Mouse (Mus musculus): ENCODE data around the gene Slc25a27. TPM values are rescaled to one million over a fixed set of nuclear protein-coding genes. Genes with fewer than 3 reads are reported as not detected.

Gene Slc25a27
- not detected in 2 replicates for total RNA-seq (2015; ENCODE audit: low replicate concordance)
- total RNA-seq (2017; ENCODE audit: low replicate concordance): 0.13 TPM in 1 of 2 replicates, not detected in the other

DNA sequence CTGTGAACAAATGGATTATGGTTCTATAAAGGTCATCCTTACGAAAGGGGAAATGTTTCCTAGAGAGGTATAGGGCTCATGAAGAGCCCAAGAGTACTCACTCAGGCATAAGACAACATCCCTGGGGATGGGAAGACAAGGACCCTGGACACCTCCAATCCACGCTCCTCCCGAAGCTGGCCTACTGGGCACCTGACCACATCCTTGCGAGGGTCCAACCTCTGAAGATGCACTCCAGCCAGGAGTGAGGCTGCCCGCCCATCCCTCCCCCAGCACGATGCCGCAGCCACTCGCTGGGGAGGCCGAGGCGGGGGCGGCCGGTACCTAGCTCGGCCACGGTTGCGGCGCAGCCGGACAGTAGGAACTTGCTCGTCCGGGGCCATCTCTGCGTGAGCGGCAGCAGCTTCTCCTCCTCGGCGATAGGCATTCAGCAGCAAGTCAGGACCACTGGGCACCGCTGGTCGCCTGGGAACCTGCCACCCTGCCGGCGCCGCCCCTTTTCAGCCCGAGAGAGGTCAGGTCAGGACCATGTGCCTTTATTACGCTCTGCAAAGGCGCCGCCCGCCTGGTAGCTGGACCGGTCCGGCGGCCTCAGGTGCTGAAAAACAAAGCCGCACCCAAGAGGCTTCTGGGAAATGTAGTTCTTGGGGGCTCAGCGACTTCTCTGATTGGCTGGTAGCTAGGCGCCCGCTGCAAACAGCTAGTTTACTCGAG lies at the start of gene Slc25a27:
TSS of gene Slc25a27 (minus strand) at position 639 of the 714 bp plus-strand sequence.
- ATAC-seq (replicated peaks; ENCODE audit: low FRiP score, poor library complexity, severe bottlenecking): peak; percentile 42

DNA sequence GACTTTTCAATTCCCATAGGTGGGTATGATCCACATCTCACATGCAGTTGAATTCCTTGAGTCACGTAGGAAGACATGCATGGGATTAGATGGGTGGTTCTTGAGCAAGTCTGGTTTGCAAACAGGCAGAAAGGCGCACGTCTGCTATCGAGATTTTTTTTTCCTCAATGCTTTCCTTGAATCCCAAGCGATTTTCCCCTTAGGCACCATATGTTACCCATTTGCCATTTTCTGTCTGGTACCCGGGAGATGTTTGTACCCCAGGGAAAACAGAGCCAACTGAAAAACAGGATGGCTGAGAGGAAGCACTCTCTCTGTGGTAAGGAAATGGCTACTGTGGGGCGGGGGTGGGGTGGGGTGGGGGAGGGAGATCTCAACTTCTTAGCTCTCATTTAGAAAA lies 49.6 kb upstream of the Slc25a27 start:
- ATAC-seq (replicated peaks; ENCODE audit: low FRiP score, poor library complexity, severe bottlenecking): no peak

DNA sequence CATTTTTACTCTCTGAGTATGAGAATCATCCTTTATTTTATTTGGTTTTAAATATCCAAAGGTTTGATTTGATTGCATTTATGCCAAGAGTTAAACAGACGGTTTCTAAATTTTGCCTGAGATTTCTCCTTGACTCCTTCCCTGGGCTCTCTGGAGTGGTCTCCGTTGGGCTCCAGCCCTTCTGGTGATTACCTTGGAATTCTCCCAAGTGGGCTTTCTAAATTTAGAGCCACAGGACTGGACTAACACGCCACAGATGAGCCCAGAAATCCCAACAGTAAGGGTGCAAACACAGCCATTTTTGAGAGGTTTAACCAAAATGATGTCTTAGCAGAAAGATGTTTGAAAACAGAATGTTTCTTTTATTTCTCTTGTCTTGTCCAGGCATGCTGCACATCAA lies 47.2 kb upstream of the Slc25a27 start:
- ATAC-seq (replicated peaks; ENCODE audit: low FRiP score, poor library complexity, severe bottlenecking): no peak

DNA sequence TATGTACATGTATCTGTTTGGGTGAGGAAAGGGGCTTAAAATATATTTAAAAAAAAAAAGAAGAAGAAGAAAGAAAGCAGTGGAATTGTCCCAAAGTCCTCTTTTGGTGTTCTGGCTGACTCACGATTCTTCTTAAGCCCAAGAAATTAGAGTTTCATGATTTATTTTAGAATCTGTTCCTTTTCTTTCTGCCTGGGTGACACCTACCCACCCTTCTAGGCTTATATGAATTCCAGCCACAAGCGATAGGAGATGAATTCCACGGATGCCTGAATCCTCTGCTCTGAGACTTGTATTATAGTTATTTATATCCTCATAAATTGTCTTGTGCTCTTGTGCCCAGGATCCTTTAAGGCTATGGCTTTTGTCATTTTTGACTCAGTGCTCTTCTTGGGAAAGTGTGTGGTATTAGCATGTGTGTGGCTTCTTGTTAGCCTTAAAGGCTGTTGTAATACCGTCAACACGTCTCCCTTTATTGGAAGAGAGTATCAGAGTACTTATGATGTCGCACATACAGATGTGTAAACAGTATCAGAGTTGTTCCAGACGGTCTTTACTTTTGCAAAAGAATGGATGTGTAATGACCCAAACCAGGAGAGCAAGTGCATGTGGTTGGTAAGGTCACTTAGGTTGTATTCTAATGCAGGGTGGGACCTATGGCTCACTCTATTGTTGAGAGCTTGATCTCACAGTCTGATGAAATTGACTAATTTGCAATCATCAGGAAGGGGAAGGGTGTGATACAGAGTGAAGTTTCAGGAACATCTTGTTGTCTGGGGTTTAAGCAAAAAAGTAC lies 44.7 kb upstream of the Slc25a27 start:
- no peak for ATAC-seq (replicated peaks; ENCODE audit: low FRiP score, poor library complexity, severe bottlenecking)

DNA sequence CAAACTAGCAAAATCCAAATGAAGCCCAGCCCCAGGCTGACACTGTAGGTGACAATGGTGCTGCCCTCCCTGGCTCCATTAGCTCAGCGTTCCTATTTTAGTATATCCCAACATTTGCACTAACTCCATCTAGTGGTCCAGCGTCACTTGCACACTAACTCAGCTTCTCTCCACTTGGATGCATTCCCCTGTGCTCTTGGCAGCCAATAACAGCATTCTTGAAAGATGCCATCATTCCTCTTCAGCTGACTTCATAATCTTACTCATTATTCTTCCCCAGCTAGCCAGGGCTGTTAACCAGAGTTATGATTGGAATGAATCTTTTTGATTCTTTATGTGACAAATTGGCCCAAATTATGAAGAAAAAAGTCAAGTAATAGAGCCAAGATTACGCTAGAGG lies 40.2 kb upstream of the Slc25a27 start:
- no peak for ATAC-seq (replicated peaks; ENCODE audit: low FRiP score, poor library complexity, severe bottlenecking)

DNA sequence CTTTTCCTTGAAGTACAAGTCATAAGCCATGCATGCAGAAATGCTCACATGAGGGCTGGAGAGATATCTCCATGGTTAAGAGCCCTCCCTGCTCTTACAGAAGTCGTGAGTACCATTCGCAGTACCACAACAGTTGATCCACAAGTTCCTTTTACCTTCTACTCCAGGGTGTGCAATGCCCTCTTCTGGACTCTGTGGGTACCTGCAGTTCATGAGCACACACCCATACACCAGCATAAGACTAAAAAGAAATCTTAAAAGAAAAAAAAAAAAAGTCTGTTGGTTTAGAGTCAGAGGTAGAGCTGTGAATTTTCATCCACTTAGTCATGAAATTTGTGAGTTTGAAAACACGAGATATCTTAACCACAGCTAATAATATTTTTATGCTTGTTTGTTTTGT lies 39.7 kb upstream of the Slc25a27 start:
- ATAC-seq (replicated peaks; ENCODE audit: low FRiP score, poor library complexity, severe bottlenecking): no peak

DNA sequence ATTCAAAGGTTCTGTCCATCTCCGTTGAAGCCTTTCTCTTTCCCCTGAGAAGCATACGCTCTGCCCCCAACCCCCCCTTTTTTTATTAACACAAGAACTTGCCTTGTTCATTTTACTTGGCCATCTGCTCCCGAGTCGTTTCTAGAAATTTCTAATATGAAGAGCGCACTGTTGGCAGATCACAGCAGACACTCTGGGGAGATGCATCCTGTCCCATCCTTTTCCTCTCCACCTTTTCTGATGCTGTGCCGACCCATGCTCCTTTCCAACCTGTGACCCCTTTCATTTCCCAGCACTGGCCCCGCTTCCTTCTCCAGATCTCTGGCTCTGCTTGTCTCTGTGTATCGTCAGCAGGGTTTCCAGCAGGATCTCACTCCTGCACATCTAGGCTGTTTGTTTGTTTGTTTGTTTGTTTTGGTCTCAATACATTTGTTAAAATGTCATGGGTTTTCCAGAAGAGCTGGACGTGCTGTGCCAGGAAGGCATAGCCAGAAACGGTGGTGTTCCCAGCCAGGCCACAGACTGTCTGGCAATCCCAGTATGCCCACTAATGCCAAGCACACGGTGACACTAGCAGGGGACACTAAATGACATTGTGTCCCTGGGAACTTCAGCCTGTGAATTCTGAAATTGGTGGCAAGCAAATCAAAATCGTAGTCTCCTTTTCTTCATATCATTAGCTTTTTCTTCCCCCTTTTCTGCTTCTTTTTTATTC lies 37.4 kb upstream of the Slc25a27 start:
- no peak for ATAC-seq (replicated peaks; ENCODE audit: low FRiP score, poor library complexity, severe bottlenecking)

DNA sequence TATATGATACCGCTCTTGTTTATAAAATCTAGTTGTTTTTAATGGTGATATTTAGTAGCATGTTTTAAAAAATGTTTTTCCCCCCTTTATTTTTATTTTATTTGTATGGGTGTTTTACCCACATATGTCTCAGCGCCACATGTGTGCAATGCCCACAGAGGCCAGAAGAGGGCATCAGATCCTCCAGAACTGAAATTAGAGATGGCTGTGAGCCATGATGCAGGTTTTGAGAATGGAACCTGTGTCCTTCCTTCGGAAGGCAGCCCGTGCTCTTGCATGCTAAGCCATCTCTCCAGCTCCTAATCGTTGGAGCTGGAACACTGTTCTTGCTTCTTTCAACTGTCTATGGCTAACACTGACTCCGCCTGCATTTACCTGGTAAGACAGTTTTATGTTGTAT lies 34.0 kb upstream of the Slc25a27 start:
- ATAC-seq (replicated peaks; ENCODE audit: low FRiP score, poor library complexity, severe bottlenecking): no peak

DNA sequence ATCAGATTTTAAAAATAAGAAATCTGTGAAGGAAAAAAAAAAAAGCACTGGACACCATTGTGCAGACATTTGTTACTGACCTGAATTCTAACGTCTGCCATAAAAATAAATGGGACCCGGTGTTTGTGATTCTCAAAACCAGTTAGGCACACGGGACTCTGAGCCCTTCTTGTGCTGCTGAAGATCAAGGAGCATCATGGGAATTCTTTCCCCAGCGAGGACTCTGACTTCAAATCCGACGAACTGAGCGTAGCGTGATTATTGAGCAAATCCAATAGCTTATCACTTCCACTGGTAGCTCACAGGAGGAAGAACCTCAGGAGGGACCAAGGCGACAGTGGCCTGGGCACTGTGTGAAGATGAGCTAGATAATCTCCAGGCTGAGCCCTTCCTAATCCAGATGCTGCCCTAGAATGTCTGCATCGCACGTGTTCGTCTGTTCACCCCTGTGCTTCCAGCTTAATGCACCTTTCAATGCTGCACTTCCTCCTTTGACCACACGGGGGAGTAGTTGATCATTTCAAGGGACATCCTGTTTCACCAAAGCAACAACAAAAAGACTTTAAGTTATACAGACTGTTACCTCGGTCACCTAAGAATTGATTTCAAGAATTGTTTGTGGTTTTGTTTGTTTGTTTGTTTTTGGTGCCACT lies 32.1 kb upstream of the Slc25a27 start:
- 0 out of 2 replicates have a peak, but pooled peaks have one; percentile 42 for ATAC-seq (replicated peaks; ENCODE audit: low FRiP score, poor library complexity, severe bottlenecking)

DNA sequence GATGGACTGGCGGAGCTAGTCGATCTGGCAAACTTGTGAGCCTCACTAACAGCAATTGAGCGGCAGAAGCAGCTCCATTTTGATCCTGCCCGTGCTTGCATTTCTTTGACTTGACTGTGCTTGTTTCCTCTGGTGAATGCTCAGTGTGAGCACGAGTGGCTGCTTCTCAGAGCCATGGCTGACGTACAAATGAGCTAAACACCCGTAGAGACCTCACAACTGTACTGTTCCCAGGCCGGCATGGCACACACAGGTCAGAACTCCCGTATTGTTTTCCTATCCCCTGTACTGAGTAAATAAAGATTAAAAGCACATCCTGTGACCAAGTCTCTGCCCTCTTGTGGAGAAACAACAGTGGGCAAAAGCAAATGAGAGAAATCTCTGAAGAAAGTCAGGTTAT lies 22.6 kb upstream of the Slc25a27 start:
- no peak for ATAC-seq (replicated peaks; ENCODE audit: low FRiP score, poor library complexity, severe bottlenecking)

DNA sequence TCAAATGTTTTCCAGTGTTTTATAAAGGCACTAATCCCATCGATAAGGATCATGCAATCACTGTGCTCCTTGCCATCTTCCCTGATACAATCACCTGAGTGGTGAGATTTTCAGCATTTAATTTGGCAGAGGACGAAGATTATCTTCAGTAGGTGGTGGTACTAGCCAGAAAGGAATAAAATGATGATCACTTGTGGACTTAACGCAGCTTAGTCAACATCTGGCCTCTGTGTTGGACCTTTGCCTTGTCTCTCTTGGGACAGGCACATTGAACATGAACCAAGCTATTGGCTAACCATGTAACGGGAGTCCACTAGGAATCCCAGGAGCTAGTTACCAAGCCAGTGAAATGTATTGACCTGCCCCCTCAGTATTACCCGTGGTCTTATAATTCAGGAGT lies 17.6 kb upstream of the Slc25a27 start:
- no peak for ATAC-seq (replicated peaks; ENCODE audit: low FRiP score, poor library complexity, severe bottlenecking)

DNA sequence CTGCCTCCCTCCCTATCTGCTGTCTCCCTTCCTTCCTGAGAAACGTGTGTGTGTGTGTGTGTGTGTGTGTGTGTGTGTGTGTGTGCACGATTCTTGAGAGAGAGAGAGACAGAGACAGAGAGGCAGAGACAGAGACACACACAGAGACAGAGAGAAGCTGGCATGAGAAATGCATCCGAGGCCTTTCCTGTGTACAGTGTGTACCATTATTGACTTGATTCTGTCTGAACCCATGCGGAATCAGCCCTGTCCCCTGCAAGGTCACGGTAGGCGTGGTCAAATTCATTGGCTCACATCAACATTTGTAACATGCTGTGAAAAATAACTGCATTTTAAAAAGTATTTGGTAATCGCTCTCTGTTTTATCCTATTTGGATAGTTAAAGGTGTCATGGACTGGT lies 17.1 kb upstream of the Slc25a27 start:
- no peak for ATAC-seq (replicated peaks; ENCODE audit: low FRiP score, poor library complexity, severe bottlenecking)

DNA sequence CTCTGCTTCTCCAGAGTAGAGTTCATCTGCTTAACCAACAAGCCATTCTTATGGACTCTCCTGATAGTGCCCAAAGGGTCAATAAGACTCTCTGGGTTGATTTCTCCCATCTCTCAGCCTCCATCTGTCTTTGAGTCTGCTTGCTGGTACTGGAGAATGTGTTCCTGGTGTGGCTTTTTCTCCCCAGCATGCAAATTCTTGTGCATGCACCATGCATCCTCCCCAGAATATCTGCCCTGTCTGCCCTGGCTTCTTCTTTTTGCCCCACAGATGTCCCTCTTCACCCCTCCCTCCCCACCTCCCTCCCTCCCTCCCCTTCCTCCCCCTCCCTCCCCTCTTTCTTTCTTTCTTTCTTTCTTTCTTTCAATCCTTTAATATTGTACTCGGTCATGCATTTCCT lies 10.3 kb upstream of the Slc25a27 start:
- no peak for ATAC-seq (replicated peaks; ENCODE audit: low FRiP score, poor library complexity, severe bottlenecking)

DNA sequence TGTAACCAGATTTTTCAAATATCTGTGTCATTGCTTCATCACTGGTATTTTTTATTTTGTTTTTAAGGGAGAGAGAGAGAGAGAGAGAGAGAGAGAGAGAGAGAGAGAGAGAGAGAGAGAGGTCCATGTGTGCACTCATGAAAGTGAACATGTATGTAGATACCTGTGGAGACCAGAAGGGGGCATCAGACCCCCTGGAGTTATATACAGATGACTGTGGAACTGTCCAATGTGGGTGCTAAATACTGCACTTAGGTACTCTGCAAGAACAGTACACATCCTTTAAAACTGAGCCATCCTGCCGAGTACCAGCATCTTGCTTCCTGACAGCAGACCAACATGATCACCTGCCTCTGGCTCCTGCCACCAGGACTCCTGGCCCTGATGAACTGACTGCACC lies 9.2 kb upstream of the Slc25a27 start:
- ATAC-seq (replicated peaks; ENCODE audit: low FRiP score, poor library complexity, severe bottlenecking): no peak

DNA sequence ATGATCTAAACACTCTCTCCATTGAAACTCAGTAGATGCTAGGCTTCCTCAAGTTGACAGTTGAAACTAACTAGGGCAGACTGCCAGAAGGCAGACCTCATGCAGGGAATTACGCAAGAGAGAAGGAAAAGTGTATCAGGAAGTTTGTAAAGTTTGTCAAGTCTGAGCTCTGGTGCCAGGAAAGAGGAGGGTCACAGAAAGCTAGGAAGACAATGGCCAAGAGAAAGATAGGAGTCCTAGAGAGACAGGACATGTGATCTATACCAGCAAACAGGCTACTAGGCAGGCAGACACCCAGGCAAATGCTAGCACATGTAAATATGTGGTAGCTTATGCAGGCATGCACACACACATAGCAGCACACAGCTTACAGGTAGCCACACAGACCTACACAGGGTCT lies 8.2 kb upstream of the Slc25a27 start:
- ATAC-seq (replicated peaks; ENCODE audit: low FRiP score, poor library complexity, severe bottlenecking): no peak

DNA sequence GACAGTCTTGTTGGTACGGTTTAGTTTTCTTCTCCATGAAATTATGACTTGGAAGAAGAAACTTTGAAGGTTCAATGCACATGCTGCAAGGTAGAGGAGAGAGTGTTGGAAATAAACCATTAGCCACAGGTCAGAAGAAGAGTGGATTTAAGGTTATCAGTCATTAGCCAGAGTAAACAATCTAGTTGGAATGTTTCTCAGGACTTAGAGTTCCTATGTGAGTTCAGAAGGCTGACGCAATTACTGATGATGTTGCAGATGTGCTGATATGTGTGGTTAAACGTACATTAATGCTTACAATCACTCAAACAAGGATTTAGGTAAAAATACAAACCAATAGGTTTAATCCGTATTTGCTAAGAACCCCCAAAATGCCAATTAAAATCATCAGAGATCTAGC lies 4.9 kb upstream of the Slc25a27 start:
- ATAC-seq (replicated peaks; ENCODE audit: low FRiP score, poor library complexity, severe bottlenecking): no peak

DNA sequence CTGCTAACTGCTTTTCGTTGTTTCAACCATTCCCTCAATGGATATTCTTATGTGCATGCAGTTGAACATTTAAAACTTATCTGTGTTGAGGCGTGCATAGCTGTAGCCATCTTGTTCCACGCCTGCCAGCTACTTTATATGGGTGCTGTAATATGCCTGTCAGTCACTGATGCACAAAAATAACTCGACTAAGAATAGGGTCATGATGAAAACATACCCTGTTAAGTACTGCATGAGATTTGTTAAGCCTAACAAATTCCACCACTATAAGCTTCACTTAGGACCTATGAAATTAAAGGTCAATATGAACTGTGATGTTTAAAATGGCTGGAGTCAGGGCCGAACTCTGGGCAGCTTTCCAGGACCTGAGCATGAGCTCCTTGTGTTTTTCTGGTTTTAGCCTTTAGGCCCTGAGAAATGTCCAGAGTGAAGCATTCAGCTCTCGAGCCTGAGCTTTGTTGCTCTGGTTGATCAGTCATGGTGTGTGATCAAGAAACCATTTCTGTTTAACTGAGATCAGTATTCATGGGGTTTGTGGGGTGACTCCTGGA lies 2.2 kb upstream of the Slc25a27 start:
- no peak for ATAC-seq (replicated peaks; ENCODE audit: low FRiP score, poor library complexity, severe bottlenecking)

DNA sequence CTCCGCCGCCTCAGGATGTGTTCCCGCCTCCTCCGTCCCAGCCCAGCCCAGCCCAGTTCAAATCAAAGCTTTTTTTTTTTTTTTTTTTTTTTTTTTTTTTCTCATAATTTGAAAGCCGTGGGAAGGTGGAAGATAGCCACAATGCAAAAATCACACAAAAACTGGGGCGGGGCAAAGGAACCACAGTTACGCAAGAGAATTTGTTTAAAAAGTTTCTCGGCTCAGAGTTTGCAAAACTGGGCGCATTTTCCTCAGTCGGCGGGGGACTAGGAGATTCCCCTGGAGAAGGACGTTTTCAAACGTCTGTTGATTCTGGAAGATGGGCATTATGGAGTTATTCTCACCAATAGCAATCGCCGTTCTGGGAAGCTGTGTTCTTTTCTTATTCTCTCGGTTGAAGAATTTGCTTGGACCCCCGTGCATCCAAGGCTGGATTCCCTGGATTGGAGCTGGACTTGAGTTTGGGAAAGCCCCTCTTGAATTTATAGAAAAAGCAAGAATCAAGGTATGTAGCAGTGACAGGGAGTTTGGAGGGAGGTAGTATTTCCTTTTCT lies 353 bp upstream of the Slc25a27 start, which contains the start of gene Cyp39a1:
TSS of gene Cyp39a1 (plus strand) at position 136 of the 554 bp plus-strand sequence.
- no peak for ATAC-seq (replicated peaks; ENCODE audit: low FRiP score, poor library complexity, severe bottlenecking)

DNA sequence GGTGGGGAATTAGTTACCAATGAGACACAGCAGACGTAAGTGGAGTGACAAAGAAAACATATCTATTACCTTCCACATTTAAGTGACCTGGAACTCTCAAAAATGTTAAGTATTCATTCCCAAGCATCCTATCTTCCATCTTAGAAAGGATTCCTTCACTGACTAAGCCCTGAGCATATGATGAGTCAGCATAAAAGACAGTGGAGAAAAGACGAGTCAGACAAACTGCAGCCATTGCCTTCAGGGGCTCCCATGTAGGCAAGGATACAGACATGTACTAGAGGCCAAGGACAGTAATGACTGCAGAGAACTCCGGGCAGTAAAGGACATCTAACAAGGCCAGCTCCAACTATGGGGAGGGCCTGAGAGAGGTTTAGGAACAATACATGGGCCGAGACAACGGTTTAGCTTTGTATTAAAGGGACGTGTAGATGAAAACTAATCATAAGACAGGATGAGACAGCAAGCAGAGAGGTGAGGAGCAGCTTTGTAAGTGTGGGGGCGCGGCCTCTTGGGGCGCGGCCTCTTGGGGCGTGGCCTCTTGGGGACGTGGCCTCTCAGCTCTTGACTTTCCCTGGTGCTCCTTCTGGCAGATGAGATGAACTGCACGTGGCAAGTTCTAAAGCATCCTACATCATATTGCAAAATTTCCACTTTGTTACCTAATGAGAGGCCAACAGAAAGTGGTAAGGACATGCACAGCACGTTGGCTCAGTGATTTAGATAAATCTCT lies 15.5 kb downstream of the Slc25a27 start:
- ATAC-seq (replicated peaks; ENCODE audit: low FRiP score, poor library complexity, severe bottlenecking): peak; percentile 39
